Mouse (Mus musculus): ENCODE measurements at regions not wholly inside any gene's neighbourhood (a gene's known extent, or its start where the extent isn't known, plus 50 kb on each side); places are given as distances from the start of the nearest gene placed in this dataset.

- TF ChIP-seq CTCF (IDR thresholded peaks at IDR 0.05; ENCODE audit: borderline replicate concordance, insufficient read depth, low read length), result no peak
- no peak for TF ChIP-seq POLR2A (IDR thresholded peaks at IDR 0.05; ENCODE audit: low read depth, low read length)
Observed at GRCm38 (mm10) chr2:48716206-48716605, 97.7 kb upstream of the Acvr2a start.

Measured in embryonic fibroblast, embryonic 13.5 days (primary cell).